Mouse (Mus musculus): ENCODE results near the gene Sgsm3.

DNA sequence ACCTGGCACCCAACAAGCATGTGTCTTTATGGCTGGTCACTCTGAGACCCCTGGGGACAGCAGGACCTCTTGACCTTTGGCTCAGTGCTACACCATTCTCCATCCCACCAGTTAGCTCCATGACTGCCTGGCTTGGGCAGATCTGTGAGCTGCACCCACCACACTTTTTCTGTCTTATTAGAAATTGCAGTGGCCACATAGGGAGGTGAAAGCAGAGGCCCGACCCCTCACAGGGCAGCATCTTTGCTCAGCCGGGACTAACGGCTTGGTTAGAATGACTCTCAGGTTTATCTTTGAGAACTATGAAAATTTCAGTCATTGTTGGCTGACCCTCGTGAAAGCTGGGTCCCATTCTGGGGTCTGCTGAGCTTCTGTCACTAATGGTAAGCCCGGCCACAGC lies 49.3 kb downstream of the Sgsm3 start:
- TF ChIP-seq CTCF (IDR thresholded peaks at IDR 0.05; ENCODE audit: low read depth) (no peak), EP300 (IDR thresholded peaks at IDR 0.05; ENCODE audit: low read depth) (no peak)
